Mouse (Mus musculus) heart, embryonic 16.5 days (tissue): ENCODE measurements around the gene Sesn1. TPM values are rescaled to one million over a fixed set of nuclear protein-coding genes. Genes with fewer than 3 reads are reported as not detected.
A peak's percentile ranks its signal among the peaks of the same experiment; 100 is the strongest.

ENCODE experiments used
- ATAC-seq: fragments of 200-750 bp; cut with Nextera tagmentation; replicated peaks from 2 replicates; pipeline ENCODE4 v1.8.0; 2017; ENCODE audit warnings: moderate number of reproducible peaks; ENCODE audit not compliant: insufficient read depth, low FRiP score; ENCODE audit errors: extremely low read depth
- H3K27ac ChIP-seq: fragments of 300-500 bp; sonication (generic); 2 replicates; pipeline ENCODE4 v1.5.1; 2014; ENCODE audit warnings: mild to moderate bottlenecking, low read length, control low read depth, moderate library complexity
- H3K27me3 ChIP-seq: fragments of 300-500 bp; sonication (generic); 2 replicates; pipeline ENCODE4 v1.6.1; 2014; ENCODE audit warnings: low read length, mixed read lengths; ENCODE audit not compliant: control insufficient read depth, insufficient read depth
- H3K36me3 ChIP-seq: fragments of 300-500 bp; sonication (generic); 2 replicates; pipeline ENCODE4 v1.6.1; 2014; ENCODE audit not compliant: control insufficient read depth, insufficient read depth
- H3K4me1 ChIP-seq: fragments of 300-500 bp; sonication (generic); 2 replicates; pipeline ENCODE4 v1.6.1; 2014; ENCODE audit warnings: low read length, mixed read lengths; ENCODE audit not compliant: control insufficient read depth, insufficient read depth
- H3K4me2 ChIP-seq: fragments of 300-500 bp; sonication (generic); 2 replicates; pipeline ENCODE4 v1.6.1; 2014; ENCODE audit warnings: low read depth, mild to moderate bottlenecking, control low read depth, low read length
- H3K4me3 ChIP-seq: fragments of 300-500 bp; sonication (generic); 2 replicates; pipeline ENCODE4 v1.5.1; 2014; ENCODE audit warnings: mild to moderate bottlenecking, control low read depth, low read length
- H3K9ac ChIP-seq: fragments of 300-500 bp; sonication (generic); 2 replicates; pipeline ENCODE4 v1.6.1; 2014; ENCODE audit warnings: low read length, control low read depth
- H3K9me3 ChIP-seq: fragments of 300-500 bp; sonication (generic); replicated peaks from 2 replicates; pipeline ENCODE4 v1.6.1; 2016; ENCODE audit warnings: low read length; ENCODE audit not compliant: control insufficient read depth
- WGBS: fragments of 180-500 bp; shearing (Covaris S2); extraction: QIAGEN DNeasy Blood & Tissue Kit; methylation state at CpG from one replicate; pipeline ENCODE4 v1.1.7; 2014; 5-methylcytosine and 5-hydroxymethylcytosine counted together
- polyA plus RNA-seq: library from polyadenylated mRNA; unstranded; fragments of >200 nt; fragmentation: Nextera tagmentation; extraction: Ambion mirVana; gene quantifications from 2 replicates; pipeline ENCODE4 v1.2.1, GENCODE M21; 2015

Gene Sesn1
- polyA plus RNA-seq, 1 experiment from 2014 or later = 45.2 TPM

- no peak overlapping the region for H3K9ac ChIP-seq
Measured at GRCm38 (mm10) chr10:41804711-41805110, 5.0 kb upstream of the Sesn1 start.

GRCm38 (mm10) chr10:41805729-41806355, 3.9 kb upstream of the Sesn1 start:
- 83% methylated on average over 2 of the region's 2 CpGs for WGBS
- Histone ChIP-seq H3K4me3 (no peak overlapping the region), H3K4me1 (peaks cover 2% of the 10 kb centered on the region; the same call in 1 of the 2 replicates), H3K9ac (no peak overlapping the region), H3K27ac (no peak overlapping the region), H3K9me3 (no peaks in the 10 kb centered on the region; the same call in none of the 2 replicates), H3K27me3 (no peaks in the 10 kb centered on the region), H3K4me2 (no peak overlapping the region), H3K36me3 (peaks cover 15% of the 10 kb centered on the region; the same call in 1 of the 2 replicates)
- no peak for ATAC-seq

More at GRCm38 (mm10) chr10:41804711-41805110, 5.0 kb upstream of the Sesn1 start:
- no peaks in the 10 kb centered on the region; the same call in none of the 2 replicates for H3K9me3 ChIP-seq
- 88% methylated on average over 3 of the region's 3 CpGs for WGBS
- no peak overlapping the region for H3K27ac ChIP-seq
- H3K4me2 ChIP-seq = no peak overlapping the region
- H3K36me3 ChIP-seq = peaks cover 26% of the 10 kb centered on the region
- ATAC-seq = no peak
- H3K27me3 ChIP-seq = no peaks in the 10 kb centered on the region
- H3K4me1 ChIP-seq = peaks cover 2% of the 10 kb centered on the region; the same call in 1 of the 2 replicates
- no peak overlapping the region for H3K4me3 ChIP-seq

GRCm38 (mm10) chr10:41809080-41809770, 510 bp upstream of the Sesn1 start:
- peak overlapping the region; percentile 99 for H3K27ac ChIP-seq
- peak overlapping the region; percentile 91 for H3K9ac ChIP-seq
- H3K4me3 ChIP-seq = peak overlapping the region; percentile 80
- 3% methylated on average over 25 of the region's 25 CpGs for WGBS
- H3K9me3 ChIP-seq = no peaks in the 10 kb centered on the region
- ATAC-seq = peak; percentile 72
- 0 out of 2 replicates have a peak, but pooled peaks cover 2% of the 10 kb centered on the region for H3K36me3 ChIP-seq
- peak overlapping the region; percentile 93 for H3K4me2 ChIP-seq
- no peaks in the 10 kb centered on the region for H3K27me3 ChIP-seq
- H3K4me1 ChIP-seq = peaks cover 24% of the 10 kb centered on the region

- Histone ChIP-seq H3K4me3 (peak overlapping the region; percentile 80), H3K9ac (peak overlapping the region; percentile 91), H3K36me3 (0 out of 2 replicates have a peak, but pooled peaks cover 2% of the 10 kb centered on the region), H3K4me2 (peak overlapping the region; percentile 93), H3K27me3 (no peaks in the 10 kb centered on the region), H3K27ac (peak overlapping the region; percentile 99), H3K9me3 (no peaks in the 10 kb centered on the region), H3K4me1 (peaks cover 28% of the 10 kb centered on the region)
- WGBS = under 1% methylated on average over 36 of the region's 36 CpGs
- peak; percentile 0; the same call in 1 of the 2 replicates for ATAC-seq
Measured at GRCm38 (mm10) chr10:41810564-41811455, 1.1 kb downstream of the Sesn1 start.

GRCm38 (mm10) chr10:41812566-41812965, 2.8 kb downstream of the Sesn1 start:
- peak overlapping the region; percentile 63 for H3K4me2 ChIP-seq
- peak overlapping the region; percentile 54 for H3K9ac ChIP-seq
- 47% methylated on average over 6 of the region's 6 CpGs for WGBS
- no peaks in the 10 kb centered on the region for H3K9me3 ChIP-seq
- no peak overlapping the region for H3K27ac ChIP-seq
- H3K4me1 ChIP-seq = peaks cover 28% of the 10 kb centered on the region
- no peaks in the 10 kb centered on the region for H3K27me3 ChIP-seq
- no peak for ATAC-seq
- 0 out of 2 replicates have a peak, but pooled peaks cover 2% of the 10 kb centered on the region for H3K36me3 ChIP-seq
- peak overlapping the region; percentile 50 for H3K4me3 ChIP-seq

GRCm38 (mm10) chr10:41814305-41814853, 4.6 kb downstream of the Sesn1 start:
- Histone ChIP-seq H3K9me3 (no peaks in the 10 kb centered on the region), H3K4me1 (peaks cover 26% of the 10 kb centered on the region), H3K4me3 (no peak overlapping the region), H3K36me3 (no peaks in the 10 kb centered on the region), H3K9ac (no peak overlapping the region), H3K27ac (no peak overlapping the region), H3K27me3 (no peaks in the 10 kb centered on the region), H3K4me2 (no peak overlapping the region)
- ATAC-seq = no peak
- 70% methylated on average over 6 of the region's 6 CpGs for WGBS

- Histone ChIP-seq H3K4me3 (no peak overlapping the region), H3K9me3 (no peaks in the 10 kb centered on the region), H3K4me1 (peaks cover 24% of the 10 kb centered on the region), H3K4me2 (no peak overlapping the region), H3K36me3 (no peaks in the 10 kb centered on the region), H3K9ac (no peak overlapping the region), H3K27ac (no peak overlapping the region), H3K27me3 (no peaks in the 10 kb centered on the region)
- WGBS = 68% methylated on average over 5 of the region's 5 CpGs
- ATAC-seq = no peak
Measured at GRCm38 (mm10) chr10:41816516-41816915, 6.8 kb downstream of the Sesn1 start.

- H3K36me3 ChIP-seq = no peaks in the 10 kb centered on the region
- H3K4me2 ChIP-seq = no peak overlapping the region
- ATAC-seq = no peak
- H3K27ac ChIP-seq = no peak overlapping the region
- no peak overlapping the region for H3K4me3 ChIP-seq
- H3K27me3 ChIP-seq = no peaks in the 10 kb centered on the region
- WGBS = 84% methylated on average over 8 of the region's 8 CpGs
- no peak overlapping the region for H3K9ac ChIP-seq
- H3K4me1 ChIP-seq = peaks cover 28% of the 10 kb centered on the region
- H3K9me3 ChIP-seq = no peaks in the 10 kb centered on the region
Measured at GRCm38 (mm10) chr10:41818036-41818732, 8.4 kb downstream of the Sesn1 start.
